Mouse (Mus musculus) spleen, adult 2 months (tissue): ENCODE measurements around the gene Vti1a.

Source experiments
- CTCF ChIP-seq: fragments of 200-500 bp; IDR thresholded peaks from 2 replicates; pipeline ENCODE4 v1.5.1; 2011; ENCODE audit warnings: mild to moderate bottlenecking, inconsistent platforms; ENCODE audit not compliant: insufficient read depth, insufficient read length, insufficient replicate concordance; ENCODE audit errors: extremely low read depth
- POLR2A ChIP-seq: fragments of 200-500 bp; IDR thresholded peaks from 2 replicates; pipeline ENCODE4 v1.6.1; 2011; ENCODE audit warnings: low read depth, low read length, inconsistent platforms

- TF ChIP-seq CTCF (no peak), POLR2A (no peak)
These were observed 238.2 kb downstream of the Vti1a start for GRCm38 (mm10) chr19:55554295-55554694.
